Mouse (Mus musculus) midbrain, embryonic 13.5 days (tissue): Measurements from ENCODE around the gene Chil1. TPM values are rescaled to one million over a fixed set of nuclear protein-coding genes. Genes with fewer than 3 reads are reported as not detected.

Experiments used
- ATAC-seq: fragments of 200-750 bp; cut with Nextera tagmentation; 2 replicates; pipeline ENCODE4 v1.8.0; 2017; ENCODE audit warnings: mild to moderate bottlenecking, moderate TSS enrichment, moderate library complexity
- H3K27ac ChIP-seq: fragments of 300-500 bp; sonication (generic); 2 replicates; pipeline ENCODE4 v1.5.1; 2015; ENCODE audit warnings: inconsistent platforms, mild to moderate bottlenecking, moderate library complexity
- H3K27me3 ChIP-seq: fragments of 300-500 bp; sonication (generic); 2 replicates; pipeline ENCODE4 v1.6.1; 2015; ENCODE audit warnings: mild to moderate bottlenecking, inconsistent platforms
- H3K36me3 ChIP-seq: fragments of 300-500 bp; sonication (generic); 2 replicates; pipeline ENCODE4 v1.6.1; 2015; ENCODE audit warnings: mild to moderate bottlenecking, inconsistent platforms
- H3K4me1 ChIP-seq: fragments of 300-500 bp; sonication (generic); replicated peaks from 2 replicates; pipeline ENCODE4 v1.6.1; 2015; ENCODE audit warnings: inconsistent platforms
- H3K4me2 ChIP-seq: fragments of 300-500 bp; sonication (generic); replicated peaks from 2 replicates; pipeline ENCODE4 v1.6.1; 2015; ENCODE audit warnings: moderate library complexity, mild to moderate bottlenecking, inconsistent platforms
- H3K4me3 ChIP-seq: fragments of 300-500 bp; sonication (generic); replicated peaks from 2 replicates; pipeline ENCODE4 v1.5.1; 2015; ENCODE audit warnings: mild to moderate bottlenecking, inconsistent platforms
- H3K9ac ChIP-seq: fragments of 300-500 bp; sonication (generic); replicated peaks from 2 replicates; pipeline ENCODE4 v1.6.1; 2015; ENCODE audit warnings: mild to moderate bottlenecking, inconsistent platforms
- H3K9me3 ChIP-seq: fragments of 300-500 bp; sonication (generic); 2 replicates; pipeline ENCODE4 v1.6.1; 2016; ENCODE audit warnings: mild to moderate bottlenecking, inconsistent platforms
- WGBS: fragments of 180-500 bp; shearing (Covaris S2); methylation state at CpG from one replicate; pipeline ENCODE4 v1.1.7; 2015; 5-methylcytosine and 5-hydroxymethylcytosine counted together
- polyA plus RNA-seq: library from polyadenylated mRNA; unstranded; fragments of >200 nt; fragmentation: Nextera tagmentation; extraction: Ambion mirVana; gene quantifications from 2 replicates; pipeline ENCODE4 v1.2.1, GENCODE M21; 2015

Gene Chil1
- polyA plus RNA-seq, 1 experiment from 2014 or later: 2.6 TPM

DNA sequence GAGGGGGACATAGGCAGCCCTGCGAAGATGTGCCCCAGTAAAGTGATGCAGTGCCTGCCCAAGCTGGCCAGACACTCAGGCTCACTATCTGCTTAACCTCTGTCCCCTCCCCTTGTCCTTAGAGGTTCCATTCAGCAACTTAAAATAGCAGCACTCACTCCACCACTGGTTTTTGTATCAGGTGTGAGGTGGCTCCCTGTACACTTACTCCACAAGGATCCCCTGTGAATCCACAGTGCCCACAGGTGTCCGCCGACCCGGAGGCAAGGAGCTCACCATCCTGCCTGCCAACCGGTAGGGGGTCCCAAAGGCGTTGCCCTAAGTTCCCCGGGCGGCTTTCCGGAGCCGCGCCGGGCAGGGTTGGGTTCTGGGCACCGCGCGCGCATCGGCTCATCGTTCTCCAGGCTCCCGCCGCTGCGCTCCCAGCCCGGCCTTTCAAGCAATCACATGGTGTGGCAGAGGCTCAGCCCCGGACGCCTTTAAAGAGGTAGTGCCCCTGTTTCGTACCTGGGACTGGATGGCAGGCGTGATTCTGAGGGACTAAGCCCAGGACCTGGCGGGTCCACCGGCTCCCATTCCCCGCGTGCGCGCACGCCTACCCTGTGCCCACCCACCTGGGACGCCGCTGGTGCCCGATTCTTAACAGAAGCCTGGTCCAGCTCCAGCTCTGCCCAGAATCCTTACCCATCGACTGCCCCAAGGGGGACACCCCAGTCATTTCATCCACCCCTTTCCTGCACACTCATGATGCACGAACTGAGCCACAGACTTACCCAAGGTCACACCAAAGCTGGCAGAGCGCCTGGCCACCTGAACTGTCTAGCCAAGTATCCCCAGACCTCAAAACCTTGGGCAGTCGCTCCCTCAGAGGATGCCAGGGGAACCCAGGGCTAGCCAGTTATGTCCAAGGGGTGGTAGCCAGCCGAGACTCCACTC, 52.7 kb downstream of the Chil1 start:
- Histone ChIP-seq H3K9ac (peak overlapping the region; percentile 64), H3K36me3 (no peaks in the 10 kb centered on the region), H3K4me2 (peak overlapping the region; percentile 77), H3K4me3 (peak overlapping the region; percentile 48), H3K4me1 (peaks cover 40% of the 10 kb centered on the region), H3K27me3 (peaks cover 56% of the 10 kb centered on the region), H3K27ac (no peak overlapping the region), H3K9me3 (no peaks in the 10 kb centered on the region)
- peak; percentile 68 for ATAC-seq
- WGBS: 2% methylated on average over 31 of the region's 41 CpGs

- Histone ChIP-seq H3K36me3 (no peaks in the 10 kb centered on the region), H3K4me3 (peak within 1 kb of the TSS; percentile 48), H3K4me1 (peaks cover 40% of the 10 kb centered on the region), H3K9ac (peak within 1 kb of the TSS; percentile 64), H3K9me3 (no peaks in the 10 kb centered on the region), H3K27me3 (peaks cover 56% of the 10 kb centered on the region), H3K4me2 (peak within 1 kb of the TSS; percentile 77), H3K27ac (no peak within 1 kb of the TSS)
- ATAC-seq: no peak
- whole genome bisulfite sequencing: under 1% methylated on average over 37 of the region's 37 CpGs
These were observed 53.5 kb downstream of the Chil1 start, which contains the start of gene Adora1 for GRCm38 (mm10) chr1:134235391-134235921. Gene Adora1 (minus strand): TSS chr1:134235431.

- H3K27me3 ChIP-seq: peaks cover 56% of the 10 kb centered on the region
These were observed 54.2 kb downstream of the Chil1 start for GRCm38 (mm10) chr1:134236142-134236541.

DNA sequence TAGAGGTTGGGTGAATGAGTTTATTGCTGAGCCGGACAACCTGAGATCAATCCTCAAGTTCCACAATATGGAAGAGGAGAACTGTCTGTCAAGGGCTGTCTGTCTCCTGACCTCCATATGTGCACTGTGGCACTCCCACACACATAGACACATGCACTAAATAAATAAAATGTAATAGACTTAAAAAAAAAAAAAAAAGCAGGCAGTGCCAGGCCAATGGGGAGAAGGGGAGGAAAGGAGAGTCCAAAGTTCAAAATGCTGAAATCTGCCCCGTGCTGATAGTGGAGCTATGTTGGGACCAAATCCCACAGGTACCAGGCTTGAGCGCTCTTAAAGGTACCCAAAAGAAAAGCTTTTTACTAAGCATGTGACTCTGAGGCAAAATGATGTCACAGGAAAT, 55.5 kb downstream of the Chil1 start:
- Histone ChIP-seq H3K4me1 (peaks cover 36% of the 10 kb centered on the region), H3K27me3 (peaks cover 56% of the 10 kb centered on the region), H3K27ac (no peak overlapping the region), H3K9me3 (no peaks in the 10 kb centered on the region), H3K36me3 (no peaks in the 10 kb centered on the region), H3K4me2 (no peak overlapping the region), H3K9ac (no peak overlapping the region), H3K4me3 (no peak overlapping the region)
- ATAC-seq: no peak
- WGBS: 81% methylated on average over 3 of the region's 3 CpGs

More at GRCm38 (mm10) chr1:134236142-134236541, 54.2 kb downstream of the Chil1 start:
- H3K36me3 ChIP-seq: no peaks in the 10 kb centered on the region
- WGBS: 24% methylated on average over 3 of the region's 3 CpGs
- H3K4me1 ChIP-seq: peaks cover 40% of the 10 kb centered on the region
- no peak for ATAC-seq
- H3K9ac ChIP-seq: no peak overlapping the region
- no peak overlapping the region for H3K27ac ChIP-seq
- H3K4me3 ChIP-seq: no peak overlapping the region
- no peaks in the 10 kb centered on the region for H3K9me3 ChIP-seq
- peak overlapping the region; percentile 77; the same call in 1 of the 2 replicates for H3K4me2 ChIP-seq

Other genes starting within 250 kb of the Chil1 start
- gene Fmod, start 144.9 kb upstream of the Chil1 start, polyA plus RNA-seq: 5.5 and 5.7 TPM in 2 replicates
- 109 and 110 TPM in 2 replicates for gene Btg2, start 103.1 kb upstream of the Chil1 start, polyA plus RNA-seq
- 0.09 and 0.27 TPM in 2 replicates for gene Chit1, start 70.9 kb upstream of the Chil1 start, polyA plus RNA-seq
- 0.09 and 0.19 TPM in 2 replicates for gene Mybph, start 11.3 kb downstream of the Chil1 start, polyA plus RNA-seq
- 4.6 TPM in 2 replicates for gene Adora1, start 53.3 kb downstream of the Chil1 start, polyA plus RNA-seq
- not detected in 2 replicates for gene Myog, start 107.8 kb downstream of the Chil1 start, polyA plus RNA-seq
- gene Ppfia4, start 150.8 kb downstream of the Chil1 start, polyA plus RNA-seq: 6.5 and 7.0 TPM in 2 replicates
- 128 TPM in 2 replicates for gene Tmem183a, start 179.8 kb downstream of the Chil1 start, polyA plus RNA-seq
- gene 4933406M09Rik, start 203.8 kb downstream of the Chil1 start, polyA plus RNA-seq: not detected in 2 replicates
- gene Cyb5r1, start 223.4 kb downstream of the Chil1 start, polyA plus RNA-seq: 16.9 and 18.2 TPM in 2 replicates
- gene Adipor1, start 233.2 kb downstream of the Chil1 start, polyA plus RNA-seq: 63.5 and 68.2 TPM in 2 replicates